Mouse (Mus musculus): ENCODE measurements at regions not wholly inside any gene's neighbourhood (a gene's known extent, or its start where the extent isn't known, plus 50 kb on each side); places are given as distances from the start of the nearest gene placed in this dataset.

DNA sequence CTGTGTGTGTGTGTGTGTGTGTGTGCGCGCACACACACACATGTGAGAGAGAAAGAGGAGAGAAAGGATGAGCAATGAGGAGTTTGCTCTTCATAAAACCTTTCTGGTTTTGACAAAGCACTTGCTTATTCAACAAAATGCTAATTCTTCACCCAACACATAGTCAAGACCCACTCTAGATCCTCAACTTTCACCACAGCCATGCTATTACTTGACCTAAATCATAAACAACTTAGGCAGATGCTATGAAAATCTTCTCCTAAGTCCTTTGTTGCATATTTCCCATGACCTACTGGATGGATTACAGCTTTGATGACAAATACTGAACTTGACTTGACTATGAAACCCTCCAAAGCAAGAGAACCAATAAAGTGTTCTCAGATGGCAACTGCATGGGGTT is 196.3 kb upstream of the Ank start:
- no peak for DNase-seq (ENCODE audit: low spot score in 2 of 2)

DNA sequence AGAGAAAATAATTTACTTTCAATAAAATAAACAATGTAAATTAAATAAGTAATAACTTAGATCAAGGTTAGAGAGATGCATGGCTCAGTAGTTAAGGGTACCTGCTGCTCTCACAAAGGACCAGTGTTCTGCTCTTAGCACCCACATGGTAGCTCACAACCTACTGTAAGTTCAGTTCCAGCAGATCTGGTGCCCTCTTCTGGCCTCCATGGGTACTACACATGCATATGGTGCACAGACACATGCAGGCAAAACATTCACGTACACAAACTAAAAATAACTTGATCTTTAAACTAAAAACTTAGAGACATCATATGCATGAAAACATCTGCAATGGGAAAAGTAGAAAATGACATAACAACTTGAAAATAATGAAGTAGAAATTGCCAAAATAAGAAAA is 184.2 kb upstream of the Ank start:
- no peak for DNase-seq (ENCODE audit: low spot score in 2 of 2)

DNA sequence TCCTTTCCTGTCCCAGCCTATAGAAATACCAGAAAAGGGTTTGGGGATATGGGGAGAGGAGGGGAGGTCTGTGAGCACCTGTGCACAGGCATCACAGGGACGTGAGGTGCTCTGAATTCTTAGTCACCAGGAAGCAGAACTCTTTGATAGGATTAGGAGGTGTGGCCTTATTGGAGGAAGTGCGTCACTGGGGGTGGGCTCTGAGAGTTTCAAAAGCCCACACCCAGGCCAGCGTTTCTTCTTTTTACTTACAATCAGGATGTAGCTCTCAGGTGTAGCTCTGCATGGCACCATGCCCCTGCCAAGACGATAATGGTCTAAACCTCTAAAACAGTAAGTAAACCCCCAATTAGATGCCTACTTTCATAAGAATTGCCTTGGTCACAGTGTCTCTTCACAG is 162.6 kb upstream of the Ank start:
- DNase-seq (ENCODE audit: low spot score in 2 of 2), result no peak

GRCm38 (mm10) chr15:27304256-27304655 is 162.2 kb upstream of the Ank start:
- no peak for DNase-seq (ENCODE audit: low spot score in 2 of 2)

- DNase-seq (ENCODE audit: low spot score in 2 of 2), result no peak
These were observed 161.4 kb upstream of the Ank start for GRCm38 (mm10) chr15:27305035-27305434.

GRCm38 (mm10) chr15:27308639-27309038 is 157.8 kb upstream of the Ank start:
- no peak for DNase-seq (ENCODE audit: low spot score in 2 of 2)

DNA sequence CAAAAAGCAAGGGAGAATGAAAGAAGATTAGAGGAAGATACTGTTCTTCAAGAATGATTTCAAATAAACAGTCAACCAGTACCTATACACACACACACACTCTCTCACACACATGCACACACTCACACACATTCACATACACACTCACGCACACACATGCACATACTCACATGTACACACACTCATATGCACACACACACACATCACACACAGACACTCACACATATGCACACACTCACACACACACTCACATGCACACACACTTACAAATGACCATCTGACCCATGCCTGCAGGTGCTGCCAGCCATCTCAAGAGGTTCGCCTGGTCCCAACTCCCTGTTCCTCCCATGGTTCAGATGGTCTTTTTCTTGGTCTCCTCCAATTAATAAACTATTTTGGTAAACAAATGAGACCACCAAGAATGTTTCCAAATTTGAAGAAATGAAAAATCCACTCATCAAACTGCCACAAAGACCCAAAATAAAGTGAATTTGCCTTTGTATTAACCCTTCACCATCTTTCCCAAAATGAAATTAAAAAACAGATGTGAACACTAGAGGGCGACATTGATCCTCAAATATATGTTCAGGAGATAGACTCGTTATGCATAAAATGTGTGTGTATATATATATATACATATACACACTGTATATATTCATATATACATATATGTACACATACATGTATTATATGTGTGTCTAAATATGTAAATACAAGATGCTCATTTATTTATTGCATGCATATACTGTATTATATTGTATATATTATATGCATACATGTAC is 150.3 kb upstream of the Ank start:
- DNase-seq (ENCODE audit: low spot score in 2 of 2), result no peak

GRCm38 (mm10) chr15:27316746-27317129 is 149.7 kb upstream of the Ank start:
- no peak for DNase-seq (ENCODE audit: low spot score in 2 of 2)

DNA sequence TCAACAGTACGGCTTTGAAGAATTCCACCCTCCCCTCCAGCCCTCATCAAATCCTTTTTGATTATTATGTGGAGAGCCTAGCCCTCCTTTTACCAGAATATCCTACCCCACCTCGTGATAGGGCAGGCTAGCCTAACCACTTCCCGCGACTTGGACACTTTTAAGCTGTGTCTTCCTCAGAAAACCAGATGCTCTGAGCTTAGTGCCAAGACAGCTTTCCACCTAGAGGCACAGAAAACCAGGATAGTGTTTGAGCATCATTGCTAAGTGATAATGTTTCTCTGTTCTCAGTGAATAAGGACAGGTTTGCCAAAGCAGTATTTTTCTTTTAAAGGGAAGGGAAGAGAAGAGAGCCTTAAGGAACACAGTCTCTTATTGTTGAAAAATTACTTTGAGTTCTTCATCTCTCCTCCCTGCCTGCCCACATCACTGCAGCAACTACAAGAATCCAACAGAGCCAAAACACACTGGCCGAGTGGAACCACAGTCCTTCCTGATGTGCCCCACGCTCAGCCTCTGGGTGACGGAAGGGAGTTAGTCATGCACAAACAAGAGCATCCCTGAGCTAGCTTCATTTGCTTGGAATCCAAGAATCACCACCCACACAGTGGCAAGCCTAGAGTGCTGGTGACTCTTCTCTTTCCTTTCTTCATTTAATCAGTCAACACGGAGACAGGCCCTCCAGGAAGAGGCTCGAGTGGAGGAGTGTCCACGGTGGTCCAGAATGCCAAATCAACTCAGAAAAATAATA is 144.4 kb upstream of the Ank start:
- no peak for DNase-seq (ENCODE audit: low spot score in 2 of 2)

GRCm38 (mm10) chr15:27325847-27326548 is 140.5 kb upstream of the Ank start:
- peak; percentile 45 to 70 for DNase-seq (ENCODE audit: low spot score in 2 of 2)

DNA sequence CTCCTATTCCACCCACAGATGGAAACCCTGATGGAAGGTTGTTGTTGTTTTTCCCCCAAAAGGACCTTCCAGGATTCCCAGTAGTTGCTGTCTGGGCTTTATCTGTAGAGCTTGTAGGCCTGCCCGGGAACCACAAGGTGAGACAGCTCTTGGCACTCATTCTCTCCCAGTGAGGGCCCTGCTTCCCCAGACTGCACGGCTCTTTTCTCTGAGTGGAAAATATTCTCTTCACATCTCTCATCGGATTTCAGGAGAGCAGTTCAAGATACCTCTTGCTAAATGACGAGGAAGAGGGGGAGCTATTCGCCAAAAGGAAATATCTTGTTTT is 140.0 kb upstream of the Ank start:
- no peak for DNase-seq (ENCODE audit: low spot score in 2 of 2)

GRCm38 (mm10) chr15:27327744-27328143 is 138.7 kb upstream of the Ank start:
- no peak for DNase-seq (ENCODE audit: low spot score in 2 of 2)

- DNase-seq (ENCODE audit: low spot score in 2 of 2), result no peak
These were observed 138.0 kb upstream of the Ank start for GRCm38 (mm10) chr15:27328441-27328840.

DNA sequence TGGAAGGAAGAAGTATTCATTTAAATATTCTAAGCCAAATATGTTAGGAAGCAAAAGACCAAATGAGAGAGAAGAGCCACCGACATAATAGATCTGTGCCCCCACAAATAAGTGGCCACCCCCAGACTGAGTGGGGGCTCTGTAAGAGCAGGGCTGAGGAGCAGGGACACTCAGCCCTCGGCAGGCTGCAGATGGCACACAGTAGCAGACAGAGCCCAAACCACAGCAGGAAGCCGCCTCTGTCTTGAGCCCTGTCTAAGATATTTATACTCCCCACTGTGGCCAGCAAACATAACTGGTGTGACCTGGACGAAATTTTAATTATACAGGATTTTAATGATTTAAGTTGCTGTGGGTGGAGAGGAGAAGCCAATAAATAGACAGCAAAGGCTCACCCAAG is 126.4 kb upstream of the Ank start:
- DNase-seq (ENCODE audit: low spot score in 2 of 2), result no peak

DNA sequence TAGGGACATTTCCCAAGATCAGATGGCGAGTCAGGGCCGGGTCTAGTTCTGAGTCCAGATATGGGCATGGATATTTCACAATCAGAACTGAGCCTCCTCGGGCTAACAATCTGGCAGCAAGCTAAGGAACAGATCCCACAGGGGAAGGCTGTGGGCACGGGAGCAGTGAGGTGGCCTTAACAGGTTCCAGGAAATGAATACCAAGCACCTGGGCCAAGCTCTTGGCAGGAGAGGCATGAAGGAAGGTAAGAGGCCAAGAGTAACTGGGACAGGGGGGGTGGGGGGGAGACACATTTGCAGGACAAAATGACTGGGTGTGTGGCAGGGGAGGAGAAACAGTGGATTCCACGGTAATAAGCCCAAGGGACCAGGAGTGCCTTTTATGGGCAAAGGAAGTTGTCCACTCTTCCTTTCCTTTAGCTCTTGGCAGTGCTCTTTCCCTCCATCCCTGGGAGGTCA is 124.9 kb upstream of the Ank start:
- DNase-seq (ENCODE audit: low spot score in 2 of 2), result no peak

DNA sequence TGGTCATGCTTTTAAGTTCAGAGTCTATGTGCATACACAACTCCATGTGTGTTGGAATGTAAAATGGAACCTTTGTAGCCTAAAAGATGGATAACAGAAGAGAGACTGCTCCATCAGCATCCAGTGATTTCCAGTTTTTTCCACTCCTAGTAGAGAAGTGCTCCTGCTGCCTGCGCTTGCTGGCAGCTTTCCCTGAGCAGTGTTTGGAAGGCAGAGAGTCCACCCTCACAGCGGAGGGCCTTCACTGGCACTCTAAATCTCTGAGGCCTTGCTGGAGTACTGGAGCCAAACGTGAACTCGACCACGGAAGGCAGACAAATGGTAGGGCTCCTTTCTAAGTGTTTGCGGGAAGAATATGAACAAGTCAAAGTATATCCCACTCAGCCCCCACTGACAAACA is 108.0 kb upstream of the Ank start:
- no peak for DNase-seq (ENCODE audit: low spot score in 2 of 2)

GRCm38 (mm10) chr15:27359271-27359670 is 107.2 kb upstream of the Ank start:
- no peak for DNase-seq (ENCODE audit: low spot score in 2 of 2)

GRCm38 (mm10) chr15:27374517-27374916 is 92.0 kb upstream of the Ank start:
- no peak for DNase-seq (ENCODE audit: low spot score in 2 of 2)

GRCm38 (mm10) chr15:27378601-27379094 is 87.8 kb upstream of the Ank start:
- DNase-seq (ENCODE audit: low spot score in 2 of 2), result no peak

DNA sequence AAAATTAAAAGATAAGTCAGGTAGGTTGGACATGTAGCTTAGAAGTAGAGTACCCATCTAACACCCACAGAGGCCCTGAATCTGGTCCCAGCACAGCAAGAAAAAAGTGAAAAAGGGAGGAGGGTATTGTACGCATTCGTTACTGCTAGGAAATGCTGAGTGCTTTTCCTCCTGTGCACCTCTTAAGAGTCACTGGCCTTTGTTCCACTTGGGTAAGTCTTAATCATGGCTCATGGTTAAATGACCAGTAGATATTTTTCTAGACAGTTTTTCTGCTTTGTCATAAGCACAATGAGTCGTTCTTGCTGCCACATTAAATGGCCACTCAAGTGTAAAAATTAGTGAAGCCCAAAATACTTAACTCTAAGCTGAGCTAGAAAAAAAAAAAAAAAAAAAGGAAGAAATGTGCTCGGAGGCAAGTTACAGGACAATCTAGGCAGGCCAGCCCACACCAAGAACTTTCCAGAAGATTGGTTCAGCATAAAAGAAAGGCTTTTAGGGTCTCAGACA is 86.0 kb upstream of the Ank start:
- no peak for DNase-seq (ENCODE audit: low spot score in 2 of 2)

DNA sequence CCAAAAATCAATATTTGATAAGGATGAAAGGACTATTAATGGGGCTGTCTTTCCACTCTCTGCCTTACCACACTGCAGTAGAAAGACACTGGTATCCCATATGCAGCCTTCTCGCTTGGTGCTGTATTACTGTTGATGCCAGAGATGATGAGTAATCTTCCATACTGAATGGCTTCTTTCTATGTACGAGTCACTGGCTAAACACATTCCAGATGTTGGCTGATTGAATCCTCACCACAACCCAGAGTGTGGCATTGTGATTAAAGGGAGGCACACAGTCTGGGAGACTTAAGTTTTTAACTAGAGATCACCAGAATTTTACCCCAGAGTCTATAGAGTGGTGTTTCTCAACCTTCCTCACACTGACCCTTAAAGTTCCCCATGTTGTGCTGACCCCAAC is 84.9 kb upstream of the Ank start:
- no peak for DNase-seq (ENCODE audit: low spot score in 2 of 2)

GRCm38 (mm10) chr15:27390567-27390966 is 75.9 kb upstream of the Ank start:
- DNase-seq (ENCODE audit: low spot score in 2 of 2), result no peak
